Mouse (Mus musculus) urinary bladder, postnatal 10 days (tissue): ENCODE data around the gene Ugt8a.

Source experiments
- DNase-seq: peaks from one replicate; pipeline ENCODE4 v3.0.0; 2022; ENCODE audit warnings: low spot score

Ugt8a gene

DNA sequence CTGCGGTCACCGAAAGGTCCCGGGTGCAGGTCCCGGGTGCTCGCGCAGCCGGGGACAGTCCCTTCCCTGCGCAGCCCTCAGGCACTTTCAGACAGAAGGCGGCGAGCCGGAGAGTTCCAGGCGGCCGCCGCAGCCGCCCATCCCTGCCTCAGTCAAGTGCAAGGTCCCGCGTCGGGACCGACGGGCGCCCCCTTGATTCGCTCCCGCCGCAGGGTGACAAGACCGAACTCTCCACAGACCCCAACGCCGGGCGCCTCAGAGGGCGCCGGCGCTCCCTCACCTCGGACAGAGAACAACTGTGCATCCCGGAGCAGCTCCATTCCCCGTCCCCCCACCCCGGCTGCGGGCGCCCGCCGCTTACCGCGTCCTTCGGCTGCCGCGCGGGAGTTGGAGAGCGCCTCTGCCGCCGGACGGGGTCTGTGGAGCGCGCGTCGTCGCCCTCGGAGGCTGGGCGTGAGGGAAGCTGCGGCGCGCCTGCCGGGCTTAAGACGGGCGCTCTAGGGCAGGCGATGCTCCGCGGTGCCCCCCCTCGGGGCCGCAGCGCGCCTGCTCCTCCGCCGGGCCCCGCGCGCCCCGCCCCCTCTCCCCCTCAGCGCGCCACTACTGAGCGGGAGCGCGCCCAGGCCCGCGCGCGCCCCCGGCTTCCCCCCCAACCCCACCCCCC is at the start of gene Ugt8a:
Ugt8a (minus strand) TSS at position 528 of the 664 bp plus-strand sequence.
- no peak for DNase-seq

DNA sequence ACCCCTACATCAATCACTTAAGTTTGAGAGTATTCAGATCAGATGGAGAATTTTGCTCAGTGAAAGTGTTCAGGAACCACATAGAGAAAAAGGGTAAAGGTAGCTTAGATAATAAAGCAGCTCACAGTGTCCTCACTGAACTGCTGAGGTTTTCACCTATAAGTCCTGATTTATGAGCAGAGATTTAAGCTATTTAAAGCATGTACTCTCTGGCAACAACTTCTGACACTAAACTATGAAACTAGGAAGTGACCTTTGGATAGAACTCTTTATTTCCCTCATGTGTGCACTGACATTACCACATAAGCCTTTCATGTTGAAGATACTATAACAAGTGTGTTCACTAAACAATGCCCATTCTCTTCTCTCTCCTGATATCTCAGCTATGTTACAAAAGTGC is 48.2 kb upstream of the Ugt8a start:
- DNase-seq = no peak

DNA sequence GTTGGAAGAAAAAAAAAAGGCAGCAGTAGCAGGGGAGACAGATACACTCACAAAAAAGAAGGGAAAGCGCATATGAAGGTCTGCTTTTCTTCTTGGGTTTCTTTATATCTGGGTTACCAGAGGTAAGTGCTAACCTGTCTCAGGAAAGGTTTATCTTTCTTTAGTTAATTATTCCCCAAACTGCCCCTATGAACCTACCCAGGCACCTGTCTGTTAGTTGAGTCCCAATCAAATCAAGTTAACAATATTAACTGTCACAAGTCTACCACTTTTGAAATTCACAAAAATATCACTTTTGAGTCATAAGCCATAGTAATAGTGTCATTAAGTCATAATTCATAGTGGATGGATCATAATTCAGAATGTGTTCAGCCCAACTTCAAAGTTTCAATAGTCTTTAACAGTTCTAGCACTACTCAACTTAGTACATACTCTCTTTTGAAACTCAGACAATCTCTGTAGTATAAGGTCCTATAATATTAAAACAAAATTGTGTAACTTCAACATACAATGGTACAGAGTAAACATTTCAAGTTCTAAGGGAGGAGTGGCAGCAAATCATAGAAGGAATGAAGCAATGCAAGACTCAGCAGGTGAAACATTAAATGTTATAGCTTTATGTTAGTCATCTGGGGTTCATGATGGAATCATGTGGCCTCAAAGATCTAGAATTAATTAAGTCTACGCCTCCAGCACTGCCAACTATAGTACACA is 45.4 kb upstream of the Ugt8a start:
- DNase-seq = no peak

- DNase-seq = no peak
Measured at GRCm38 (mm10) chr3:125979475-125979874, 41.1 kb upstream of the Ugt8a start.

DNA sequence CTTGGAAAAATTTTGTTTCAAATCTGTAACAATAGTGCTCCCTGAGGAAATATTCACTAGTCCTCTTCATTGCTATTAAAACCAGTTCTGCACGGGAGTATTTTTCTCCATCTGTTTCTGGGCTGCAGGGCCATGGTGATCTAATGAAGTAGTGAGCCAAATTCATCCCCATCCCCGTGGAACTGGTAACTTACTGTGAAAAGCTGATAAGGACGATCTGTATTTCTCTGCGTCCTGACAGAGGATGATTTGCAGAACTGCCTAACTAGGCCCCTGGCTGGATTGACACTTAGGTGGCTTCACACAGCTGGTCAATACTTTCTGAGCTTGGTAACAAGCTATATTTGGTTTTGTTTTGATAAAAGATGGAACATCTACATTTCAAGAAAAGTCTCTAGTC is 37.5 kb upstream of the Ugt8a start:
- no peak for DNase-seq

DNA sequence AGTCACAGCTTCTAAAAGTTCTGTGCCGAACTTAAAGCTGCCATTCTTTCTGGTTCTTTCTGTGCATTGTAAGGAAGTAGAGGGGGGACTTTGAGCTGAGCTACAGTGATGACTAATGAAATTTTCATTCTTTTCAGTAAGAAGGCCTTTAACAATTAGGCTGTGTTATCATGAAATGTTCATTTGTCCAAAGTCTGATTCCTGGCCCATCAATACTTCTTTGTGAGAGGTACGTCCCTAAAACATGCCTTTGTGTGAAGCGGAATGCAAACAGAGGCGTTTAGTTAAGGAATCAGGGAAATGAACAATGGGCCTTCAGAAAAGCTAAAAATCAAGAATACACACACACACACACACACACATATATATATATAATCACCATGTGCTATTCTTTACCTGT is 31.0 kb upstream of the Ugt8a start:
- no peak for DNase-seq

DNA sequence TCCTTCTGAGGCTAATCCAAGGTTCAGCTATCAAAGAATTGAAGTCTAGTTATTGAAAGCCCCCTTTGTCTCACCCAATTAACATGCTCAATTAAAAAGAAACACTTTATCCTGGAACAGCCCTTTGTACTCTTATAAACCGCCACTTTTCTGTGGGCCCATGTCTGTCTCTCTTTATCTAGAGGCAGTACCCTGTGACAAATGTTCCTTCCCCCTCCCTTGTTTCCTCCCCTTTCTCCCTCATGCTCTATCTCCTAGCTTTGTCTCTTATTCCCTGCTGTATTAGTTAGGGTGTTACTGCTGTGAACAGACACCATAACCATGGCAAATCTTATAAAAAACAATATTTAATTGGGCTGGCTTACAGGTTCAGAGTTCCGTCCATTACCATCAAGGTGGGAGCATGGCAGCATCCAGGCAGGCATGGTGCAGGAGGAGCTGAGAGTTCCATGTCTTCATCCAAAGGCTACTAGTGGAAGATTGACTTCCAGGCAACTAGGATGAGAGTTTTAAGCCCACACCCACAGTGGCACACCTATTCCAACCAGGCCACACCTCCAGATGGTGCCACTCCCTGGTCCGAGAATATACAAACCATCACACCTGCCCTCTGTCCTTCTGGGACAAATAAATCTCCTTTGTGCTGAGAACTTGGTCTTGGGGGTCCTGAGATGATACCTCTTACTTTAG is 17.9 kb upstream of the Ugt8a start:
- no peak for DNase-seq

DNA sequence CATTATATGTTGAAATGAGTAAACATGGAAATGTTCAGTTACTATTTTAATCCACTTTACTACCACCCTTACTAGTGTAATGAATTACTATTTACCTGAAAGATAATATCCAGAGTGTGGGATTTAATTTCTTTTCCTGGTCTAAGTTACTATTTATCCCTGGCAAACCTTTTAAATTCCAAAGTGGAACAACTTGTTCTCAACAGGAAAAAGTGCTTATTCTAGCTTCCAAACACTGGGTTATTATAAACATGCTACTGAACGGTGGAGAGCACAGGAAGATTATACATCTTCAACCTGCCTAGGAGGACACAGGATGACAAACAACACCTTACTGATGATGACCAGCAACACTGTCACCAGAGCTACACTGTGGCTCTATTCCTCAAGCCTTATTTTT is 16.5 kb upstream of the Ugt8a start:
- no peak for DNase-seq

DNA sequence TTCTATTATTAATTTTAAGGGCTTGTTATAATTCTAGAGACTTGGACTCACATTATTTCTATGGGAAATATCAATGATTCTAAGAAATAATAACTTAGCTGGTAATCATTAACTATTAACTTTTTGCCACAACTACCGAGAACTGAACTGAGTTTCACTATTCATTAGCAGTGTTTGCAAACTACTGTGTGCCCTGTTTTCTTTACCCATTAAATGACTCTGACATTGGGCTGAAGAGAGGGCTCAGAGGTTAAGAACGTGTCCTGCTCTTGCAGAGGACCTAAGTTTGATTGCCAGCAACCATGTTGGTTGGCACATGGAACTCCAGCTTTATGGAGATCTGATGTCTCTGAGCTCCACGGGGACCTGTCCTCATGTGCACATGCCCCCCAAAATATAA is 2.4 kb upstream of the Ugt8a start:
- no peak for DNase-seq

DNA sequence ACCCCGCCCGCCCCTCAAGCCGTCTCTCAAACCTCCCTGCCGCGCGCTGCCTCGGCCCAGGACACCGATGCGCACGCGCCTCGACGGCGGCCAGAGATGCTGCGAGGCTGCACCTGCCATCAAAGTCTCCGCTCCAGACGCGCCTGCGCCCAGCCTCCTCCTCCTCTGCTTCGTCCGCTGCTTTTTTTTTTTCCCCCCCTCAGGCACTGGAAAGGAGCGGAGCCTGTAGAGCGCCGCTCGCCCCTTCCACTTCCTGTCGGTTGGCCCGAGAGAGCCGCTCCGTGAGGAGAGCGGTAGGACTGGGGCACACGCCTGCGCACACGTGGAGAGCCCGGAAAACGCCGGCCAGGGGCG is 314 bp upstream of the Ugt8a start:
- no peak for DNase-seq

DNA sequence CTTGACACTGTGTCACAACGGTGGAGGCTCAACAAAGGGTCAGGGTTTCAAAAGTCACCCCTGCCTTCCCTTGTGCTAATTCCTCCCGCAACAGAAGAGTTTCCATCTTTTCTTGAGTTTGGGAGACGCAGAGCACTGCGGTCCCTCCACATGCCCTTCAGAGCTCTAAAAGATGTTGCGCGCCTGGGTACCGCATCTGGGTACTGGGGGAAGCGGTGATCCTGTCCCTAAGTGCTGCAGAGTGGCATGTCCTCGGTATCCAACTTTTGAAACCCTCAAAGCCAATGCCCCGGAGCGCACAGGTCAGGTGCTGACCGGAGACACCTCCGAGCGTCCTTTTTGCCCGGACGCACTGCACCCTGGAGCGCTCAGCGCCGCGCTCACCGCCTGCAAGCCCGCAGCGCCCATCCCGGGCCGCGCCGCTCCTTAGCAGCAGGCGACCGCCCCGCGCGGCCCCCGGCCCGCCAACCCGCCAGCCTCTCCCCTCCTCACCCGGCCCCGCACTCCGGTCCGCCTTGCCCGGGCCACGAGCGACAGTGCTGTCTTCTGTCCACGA is 805 bp downstream of the Ugt8a start:
- DNase-seq = no peak

GRCm38 (mm10) chr3:125935796-125936195 is 2.6 kb downstream of the Ugt8a start:
- no peak for DNase-seq

DNA sequence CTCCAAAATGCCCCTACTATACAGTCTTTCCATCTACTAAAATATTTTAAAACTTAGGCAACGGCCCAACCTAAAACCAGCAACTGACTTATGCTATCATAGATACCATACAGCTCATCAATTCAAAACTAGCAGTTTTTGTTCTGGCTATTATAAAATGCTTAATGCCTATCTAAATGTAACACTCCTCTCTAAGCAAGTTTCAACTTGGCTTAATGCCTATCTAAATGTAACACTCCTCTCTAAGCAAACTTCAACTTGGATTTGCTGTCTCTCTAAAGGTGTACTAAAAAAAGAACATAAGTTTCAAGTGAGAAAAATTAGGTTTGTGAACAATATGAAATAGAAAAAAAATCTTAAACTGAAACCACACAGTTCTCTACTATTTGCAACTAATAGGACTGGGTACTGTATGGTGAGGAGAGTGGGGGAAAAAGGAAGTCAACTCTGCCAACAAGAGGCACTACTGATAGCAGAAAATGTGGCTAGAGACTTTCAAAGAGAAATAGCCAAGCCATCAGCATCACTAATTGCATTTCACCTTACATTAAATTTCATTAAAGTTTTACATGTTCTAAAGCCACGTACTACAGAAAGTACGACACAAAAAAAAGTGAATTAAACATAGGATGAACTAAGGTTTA is 5.7 kb downstream of the Ugt8a start:
- no peak for DNase-seq

DNA sequence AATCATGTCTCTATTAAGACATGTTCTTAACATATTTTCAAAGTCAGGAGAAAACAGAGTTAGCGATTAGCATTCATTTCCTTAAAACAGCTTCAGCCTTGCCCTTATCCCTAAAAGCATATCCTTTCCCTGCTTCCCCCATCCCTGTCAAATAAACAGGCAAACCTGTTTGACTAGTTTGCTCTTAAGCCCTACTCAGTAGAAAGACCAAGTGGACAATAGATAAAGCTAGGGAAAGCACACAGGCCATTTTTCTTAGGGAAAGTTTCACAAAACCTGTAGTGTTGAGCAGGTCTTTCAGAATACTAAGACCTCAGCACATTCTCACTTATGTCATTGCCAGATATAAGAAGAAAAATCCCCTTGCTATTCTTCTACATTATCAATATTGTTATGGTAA is 7.4 kb downstream of the Ugt8a start:
- no peak for DNase-seq

- no peak for DNase-seq
Measured at GRCm38 (mm10) chr3:125920876-125921275, 17.5 kb downstream of the Ugt8a start.

GRCm38 (mm10) chr3:125898976-125899375 is 39.4 kb downstream of the Ugt8a start:
- no peak for DNase-seq

DNA sequence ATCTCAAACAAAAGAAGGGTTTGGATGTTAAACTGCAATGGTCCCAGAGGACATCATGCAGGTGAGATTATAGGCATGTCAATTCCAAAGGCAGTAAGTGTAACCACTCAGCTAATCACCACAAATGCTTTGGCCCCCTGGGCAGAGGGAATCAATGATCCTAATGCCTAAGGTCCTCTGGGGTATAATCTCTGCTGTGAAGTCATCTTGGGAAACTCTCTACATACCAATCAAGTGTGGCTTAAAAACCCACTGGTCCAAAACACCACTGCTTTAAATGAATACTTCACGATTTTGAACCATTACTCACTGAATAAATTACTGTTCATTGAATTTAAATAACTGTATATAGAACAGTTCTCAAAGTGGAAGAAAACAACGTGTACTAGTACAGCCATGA is 51.3 kb downstream of the Ugt8a start:
- no peak for DNase-seq

GRCm38 (mm10) chr3:125884879-125885278 is 53.5 kb downstream of the Ugt8a start:
- DNase-seq = no peak

GRCm38 (mm10) chr3:125884423-125884822 is 54.0 kb downstream of the Ugt8a start:
- no peak for DNase-seq

- no peak for DNase-seq
Measured at GRCm38 (mm10) chr3:125883009-125883408, 55.4 kb downstream of the Ugt8a start.

- no peak for DNase-seq
Measured at GRCm38 (mm10) chr3:125881835-125882234, 56.6 kb downstream of the Ugt8a start.

GRCm38 (mm10) chr3:125874371-125874770 is 64.0 kb downstream of the Ugt8a start:
- DNase-seq = no peak

GRCm38 (mm10) chr3:125869873-125870272 is 68.5 kb downstream of the Ugt8a start:
- DNase-seq = no peak
